Comparison of ENCODE assay signal across 14 mouse cellular contexts in the genomic region with DNA sequence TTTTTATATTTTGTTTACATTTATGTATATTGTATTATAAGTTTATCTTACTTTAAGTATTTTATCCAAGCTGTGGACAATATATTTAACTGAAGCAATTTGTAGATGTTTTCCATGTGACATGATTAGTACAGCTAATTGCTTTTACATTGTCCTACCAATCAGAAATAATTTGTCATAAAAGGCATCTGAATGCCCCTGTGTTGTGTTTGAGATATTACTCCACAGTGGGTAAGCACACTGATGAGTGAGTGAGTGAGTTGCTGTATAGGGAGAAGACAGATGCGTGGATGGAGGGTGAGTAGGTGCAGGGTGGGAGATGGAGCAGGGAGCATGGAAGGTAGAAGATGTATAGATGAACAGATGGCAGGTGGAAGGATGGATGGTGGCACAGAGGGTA.
DNase-seq lines count a peak whose midpoint lies in the region.
"Had no signal": no experiment of that assay in that cellular context is flagged by ENCODE, and none has a peak within 500 bp of the region (broad histone marks: within the 10 kb centered on the region; RNA-seq: fewer than 3 reads in every experiment).

No protein-coding gene starts in this region.

- DNase-seq in retina, embryonic 14.5 days (ENCODE audit: low spot score): peak; percentile 66
- DNase-seq in retina, postnatal 1 day: peak; percentile 75
- DNase-seq in frontal cortex, postnatal 36 days (ENCODE audit: low spot score in 2 of 2): no peak
- no peak for DNase-seq in heart, adult 9 months (ENCODE audit: low spot score in 2 of 2)
- DNase-seq: adrenal gland, adult 2 months; adrenal gland, adult 8-10 months; adrenal gland, postnatal 10 days; adrenal gland, postnatal 14 days; adrenal gland, postnatal 25 days; adrenal gland, postnatal 36 days; B cell, adult 2 months; cerebellum, adult 11 months; cerebellum, adult 11-12 months; cerebellum, adult 18-20 months had no signal

Comparison
In these comparisons a context has a peak if more than half of its experiments do, and no peak if none do; other contexts are left out.
1. DNase-seq: peak in retina, embryonic 14.5 days (single experiment) and retina, postnatal 1 day (single experiment); none in frontal cortex, postnatal 36 days (0 of 2) and heart, adult 9 months (0 of 2).